Mouse (Mus musculus) ES-E14 (cell line): ENCODE measurements at regions not wholly inside any gene's neighbourhood (a gene's known extent, or its start where the extent isn't known, plus 50 kb on each side); places are given as distances from the start of the nearest gene placed in this dataset.

ENCODE experiments used
- MAFK ChIP-seq: IDR thresholded peaks from 2 replicates; pipeline ENCODE4 v1.6.1; 2014; ENCODE audit warnings: mild to moderate bottlenecking, low read depth, low read length, inconsistent platforms; ENCODE audit not compliant: insufficient read depth
- ZNF384 ChIP-seq: IDR thresholded peaks from 2 replicates; pipeline ENCODE4 v1.6.1; 2012; ENCODE audit warnings: low read depth, low read length, inconsistent platforms

DNA sequence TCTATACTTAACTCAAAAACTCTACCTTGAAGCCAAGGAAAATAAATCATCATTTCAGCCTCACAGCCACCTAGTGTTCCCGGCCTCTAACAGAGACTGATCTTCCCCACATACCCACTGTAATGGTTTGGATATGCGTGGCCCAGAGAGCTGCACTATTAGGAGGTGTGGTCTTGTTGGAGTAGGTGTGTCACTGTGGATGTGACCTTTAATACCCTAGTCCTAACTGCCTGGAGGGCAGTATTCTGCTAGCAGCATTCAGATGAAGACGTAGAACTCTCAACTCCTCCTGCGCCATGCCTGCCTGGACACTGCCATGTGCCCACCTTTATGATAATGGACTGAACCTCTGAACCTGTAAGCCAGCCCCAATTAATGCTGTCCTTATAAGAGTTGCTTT lies 99.0 kb upstream of the Slc44a1 start:
- no peak for TF ChIP-seq ZNF384
- TF ChIP-seq MAFK, result no peak
